Mouse (Mus musculus) CH12F3 (cell line): ENCODE data around the gene Gm49450.

ENCODE experiments used
- in situ Hi-C: fragments of 300-500 bp; cut with MboI; formaldehyde crosslinking; loops from 2 replicates; pipeline ENCODE4 v1.14.3; 2020; ENCODE audit warnings: low sequenced_read_pairs

Gene Gm49450

GRCm38 (mm10) chr15:98953401-98954356 is at the start of gene Gm49450, which contains the start of gene Tuba1a:
Gene Gm49450, minus strand, starts transcription at chr15:98953551.
Gene Tuba1a, minus strand, starts transcription at chr15:98953703.
- in situ Hi-C loops = no loop called here

GRCm38 (mm10) chr15:99001451-99001931 is 48.1 kb upstream of the Gm49450 start:
- in situ Hi-C loops = no loop called here

GRCm38 (mm10) chr15:99000535-99001283 is 47.4 kb upstream of the Gm49450 start:
- in situ Hi-C loops = no loop called here

GRCm38 (mm10) chr15:98998775-98999157 is 45.4 kb upstream of the Gm49450 start:
- in situ Hi-C loops = no loop called here

- in situ Hi-C loops = no loop called here
These were observed 44.8 kb upstream of the Gm49450 start for GRCm38 (mm10) chr15:98997938-98998774.

- in situ Hi-C loops = no loop called here
These were observed 43.5 kb upstream of the Gm49450 start for GRCm38 (mm10) chr15:98996840-98997239.

GRCm38 (mm10) chr15:98994957-98995520 is 41.7 kb upstream of the Gm49450 start:
- in situ Hi-C loops = no loop called here

GRCm38 (mm10) chr15:98993865-98994264 is 40.5 kb upstream of the Gm49450 start:
- in situ Hi-C loops = no loop called here

- in situ Hi-C loops = no loop called here
These were observed 39.9 kb upstream of the Gm49450 start for GRCm38 (mm10) chr15:98993093-98993793.

GRCm38 (mm10) chr15:98992086-98992912 is 38.9 kb upstream of the Gm49450 start:
- in situ Hi-C loops = no loop called here

GRCm38 (mm10) chr15:98991540-98992050 is 38.2 kb upstream of the Gm49450 start:
- in situ Hi-C loops = no loop called here

- in situ Hi-C loops = no loop called here
These were observed 37.6 kb upstream of the Gm49450 start for GRCm38 (mm10) chr15:98990669-98991539.

- in situ Hi-C loops = no loop called here
These were observed 36.5 kb upstream of the Gm49450 start for GRCm38 (mm10) chr15:98989701-98990430.

GRCm38 (mm10) chr15:98988787-98989186 is 35.4 kb upstream of the Gm49450 start:
- in situ Hi-C loops = no loop called here

GRCm38 (mm10) chr15:98987661-98988181 is 34.4 kb upstream of the Gm49450 start:
- in situ Hi-C loops = no loop called here

GRCm38 (mm10) chr15:98987077-98987630 is 33.8 kb upstream of the Gm49450 start:
- in situ Hi-C loops = no loop called here
